Mouse (Mus musculus) cerebellum, adult 2 months (tissue): Measurements from ENCODE around the gene Hspa1a. TPM values are rescaled to one million over a fixed set of nuclear protein-coding genes. Genes with fewer than 3 reads are reported as not detected.
"Not testable (repeated sequence)": the region's sequence is repeated elsewhere in the genome, so short reads cannot be mapped to it uniquely, and the experiment has no call there.

Source experiments
- DNase-seq, 2 experiments: peaks; one replicate each; pipeline ENCODE4 v3.0.0; 2021
- H3K27ac ChIP-seq: fragments of 200-500 bp; 2 replicates; pipeline ENCODE4 v1.5.1; 2012; ENCODE audit warnings: low read length, control low read depth, inconsistent platforms; ENCODE audit not compliant: insufficient read depth
- H3K27me3 ChIP-seq: fragments of 200-500 bp; 2 replicates; pipeline ENCODE4 v1.6.1; 2012; ENCODE audit warnings: inconsistent platforms, mild to moderate bottlenecking, low read length, moderate library complexity; ENCODE audit not compliant: control insufficient read depth, insufficient read depth
- H3K4me1 ChIP-seq: fragments of 200-500 bp; 2 replicates; pipeline ENCODE4 v1.6.1; 2011; ENCODE audit warnings: low read length; ENCODE audit not compliant: control insufficient read depth, insufficient read depth
- H3K4me3 ChIP-seq: fragments of 200-500 bp; replicated peaks from 2 replicates; pipeline ENCODE3; 2011; ENCODE audit warnings: mild to moderate bottlenecking, low read depth, low read length, control low read depth; ENCODE audit not compliant: insufficient read depth
- CTCF ChIP-seq: fragments of 200-500 bp; IDR thresholded peaks from 2 replicates; pipeline ENCODE4 v1.5.1; 2011; ENCODE audit warnings: low read depth, mild to moderate bottlenecking, control low read depth, low read length, moderate library complexity, borderline replicate concordance; ENCODE audit not compliant: insufficient read depth
- POLR2A ChIP-seq: fragments of 200-500 bp; IDR thresholded peaks from 2 replicates; pipeline ENCODE4 v1.6.1; 2011; ENCODE audit warnings: low read length, control low read depth, borderline replicate concordance; ENCODE audit not compliant: insufficient read depth
- WGBS: fragments of 180-500 bp; shearing (Covaris S2); methylation state at CpG from one replicate; pipeline ENCODE4 v1.1.7; 2018; 5-methylcytosine and 5-hydroxymethylcytosine counted together
- polyA plus RNA-seq: library from polyadenylated mRNA; depleted of rRNA; stranded (reverse); fragments of >200 nt; gene quantifications from 2 replicates; pipeline ENCODE4 v1.2.3, GENCODE M21; 2012

Hspa1a gene
- polyA plus RNA-seq, 1 experiment, result 10.5 TPM

GRCm38 (mm10) chr17:35004075-35004717 is 32.2 kb upstream of the Hspa1a start:
- 95% methylated on average over 17 of the region's 17 CpGs for WGBS
- H3K4me1 ChIP-seq, result peaks cover 9% of the 10 kb centered on the region
- no peak overlapping the region for H3K4me3 ChIP-seq
- no peak overlapping the region for H3K27ac ChIP-seq
- DNase-seq, result no peak
- no peaks in the 10 kb centered on the region for H3K27me3 ChIP-seq
- TF ChIP-seq CTCF, result no peak

- H3K27me3 ChIP-seq, result no peaks in the 10 kb centered on the region
- TF ChIP-seq POLR2A, result no peak
- no peak for TF ChIP-seq CTCF
- WGBS, result 59% methylated on average over 9 of the region's 9 CpGs
- H3K27ac ChIP-seq, result no peak overlapping the region
- no peak overlapping the region for H3K4me3 ChIP-seq
- peaks cover 6% of the 10 kb centered on the region for H3K4me1 ChIP-seq
- no peak for DNase-seq
Measured at GRCm38 (mm10) chr17:35003022-35003838, 31.3 kb upstream of the Hspa1a start.

GRCm38 (mm10) chr17:35002153-35002865 is 30.4 kb upstream of the Hspa1a start:
- DNase-seq, result peak; percentile 39 to 42
- H3K4me3 ChIP-seq, result peak overlapping the region; percentile 61
- H3K27ac ChIP-seq, result peak overlapping the region; percentile 53
- 3% methylated on average over 12 of the region's 12 CpGs for WGBS
- H3K4me1 ChIP-seq, result peaks cover 6% of the 10 kb centered on the region
- TF ChIP-seq POLR2A, result peak; percentile 13; the same call in 1 of the 2 replicates
- no peak for TF ChIP-seq CTCF
- no peaks in the 10 kb centered on the region for H3K27me3 ChIP-seq

- no peaks in the 10 kb centered on the region for H3K27me3 ChIP-seq
- under 1% methylated on average over 35 of the region's 35 CpGs for WGBS
- peak; percentile 31 to 41 for DNase-seq
- H3K27ac ChIP-seq, result peak overlapping the region; percentile 99
- peaks cover 6% of the 10 kb centered on the region for H3K4me1 ChIP-seq
- TF ChIP-seq CTCF (no peak), POLR2A (no peak)
- peak overlapping the region; percentile 61 for H3K4me3 ChIP-seq
Measured at GRCm38 (mm10) chr17:35001452-35002152, 29.6 kb upstream of the Hspa1a start.

- H3K4me1 ChIP-seq, result peaks cover 6% of the 10 kb centered on the region
- DNase-seq, result peak; percentile 84 to 88
- TF ChIP-seq CTCF, result no peak
- TF ChIP-seq POLR2A, result peak; percentile 52
- H3K27ac ChIP-seq, result peak within 1 kb of the TSS; percentile 99
- H3K4me3 ChIP-seq, result peak within 1 kb of the TSS; percentile 61
- H3K27me3 ChIP-seq, result no peaks in the 10 kb centered on the region
- WGBS, result under 1% methylated on average over 83 of the region's 83 CpGs
Measured at GRCm38 (mm10) chr17:35000717-35001451, 28.9 kb upstream of the Hspa1a start, which contains the start of gene Vars. Gene Vars, plus strand, starts transcription at chr17:35000987.

GRCm38 (mm10) chr17:34999871-35000716 is 28.1 kb upstream of the Hspa1a start:
- 9% methylated on average over 29 of the region's 32 CpGs for WGBS
- H3K4me3 ChIP-seq, result peak overlapping the region; percentile 61
- not testable (repeated sequence) for H3K27me3 ChIP-seq, H3K4me1 ChIP-seq, DNase-seq
- 0 out of 2 replicates have a peak overlapping the region, but pooled peaks have one; percentile 99 for H3K27ac ChIP-seq
